In genomic region chr9:85748204-85749141, GRCm38 (mm10) we compare ENCODE assay signal across 8 mouse cellular contexts. TPM values are rescaled to one million over a fixed set of nuclear protein-coding genes. Genes with fewer than 3 reads are reported as not detected.
DNase-seq lines count a peak whose midpoint lies in the region; ATAC-seq lines count a peak whose summit lies in the region.

No protein-coding gene starts in this region.

- peaks cover 13% of the 10 kb centered on the region for H3K36me3 ChIP-seq in forebrain, embryonic 10.5 days (replicated peaks)
- H3K36me3 ChIP-seq in lung, embryonic 16.5 days (ENCODE audit: control insufficient read depth, insufficient read depth, low read length), result peaks cover under 1% of the 10 kb centered on the region; the same call in 1 of the 2 replicates

- peak overlapping the region; percentile 67 for H3K4me2 ChIP-seq in lung, embryonic 16.5 days (ENCODE audit: low read depth, low read length)

- H3K27me3 ChIP-seq in forebrain, embryonic 10.5 days (ENCODE audit: poor library complexity, severe bottlenecking), result no peaks in the 10 kb centered on the region
- H3K27me3 ChIP-seq in lung, embryonic 16.5 days (ENCODE audit: control insufficient read depth, insufficient read depth, low read depth, low read length), result no peaks in the 10 kb centered on the region

- peak; percentile 84 for DNase-seq in ES-CJ7 (ENCODE audit: low read depth, low spot score)
- peak; percentile 72 for DNase-seq in c-Kit-negative CD71-positive TER-119-positive erythroid progenitor cells, embryonic 14.5 days (ENCODE audit: low read depth, low spot score)
- peak; percentile 82 for DNase-seq in forebrain, embryonic 10.5 days (ENCODE audit: extremely low spot score, low spot score)
- peak; percentile 89 to 91 for DNase-seq in heart, postnatal 10 days
- DNase-seq in kidney, postnatal 4 days, result peak; percentile 82 to 92
- DNase-seq in ovary, adult 18-20 months (ENCODE audit: low spot score), result peak; percentile 46
- peak; percentile 76 for DNase-seq in thymus, postnatal 14 days

- intact Hi-C loops in heart, postnatal 10 days (cut with DNase I), result no loop called here

- H3K4me1 ChIP-seq in forebrain, embryonic 10.5 days, result peaks cover 18% of the 10 kb centered on the region
- H3K4me1 ChIP-seq in lung, embryonic 16.5 days (replicated peaks; ENCODE audit: control insufficient read depth, insufficient read depth, low read length), result peaks cover 15% of the 10 kb centered on the region

- ATAC-seq in lung, embryonic 16.5 days (ENCODE audit: low read depth), result peak; percentile 80

- WGBS in forebrain, embryonic 10.5 days, result 2% methylated on average over 43 of the region's 43 CpGs
- under 1% methylated on average over 43 of the region's 43 CpGs for WGBS in lung, embryonic 16.5 days

- H3K9ac ChIP-seq in lung, embryonic 16.5 days (ENCODE audit: low read length), result peak overlapping the region; percentile 99

- no peaks in the 10 kb centered on the region for H3K9me3 ChIP-seq in forebrain, embryonic 10.5 days
- H3K9me3 ChIP-seq in lung, embryonic 16.5 days (ENCODE audit: control insufficient read depth, low read length), result no peaks in the 10 kb centered on the region

- H3K4me3 ChIP-seq in forebrain, embryonic 10.5 days, result peak overlapping the region; percentile 95
- peak overlapping the region; percentile 94 for H3K4me3 ChIP-seq in lung, embryonic 16.5 days (ENCODE audit: low read length)

- H3K27ac ChIP-seq in forebrain, embryonic 10.5 days, result peak overlapping the region; percentile 100
- H3K27ac ChIP-seq in lung, embryonic 16.5 days (ENCODE audit: low read length), result peak overlapping the region; percentile 99

RNA-seq across cellular contexts. Expression of gene Ibtk, which starts 0.7 kb away (rescaled TPM):
- 35.5 and 35.8 TPM in 2 replicates for polyA plus RNA-seq in forebrain, embryonic 10.5 days (2016; fragmentation: Nextera tagmentation; extraction: Ambion mirVana)
- total RNA-seq in heart, postnatal 10 days (2021), result 10 to 100 TPM; 35.4 to 41.7 TPM
- 26.9 and 28.9 TPM in 2 replicates for polyA plus RNA-seq in lung, embryonic 16.5 days (2015; fragmentation: Nextera tagmentation; extraction: Ambion mirVana)

Comparison
In these comparisons a context has a peak if more than half of its experiments do, and no peak if none do; other contexts are left out.
1. Peak in every context shown above with its lines: DNase-seq, ATAC-seq, H3K4me3 ChIP-seq and H3K27ac ChIP-seq.